Mouse (Mus musculus) CH12.LX (cell line): ENCODE results near the gene Plce1. TPM values are rescaled to one million over a fixed set of nuclear protein-coding genes. Genes with fewer than 3 reads are reported as not detected.

Experiments used
- DNase-seq: peaks from one replicate; pipeline ENCODE4 v3.0.0-alpha.2; 2013; ENCODE audit errors: extremely low read depth
- H3K27ac ChIP-seq: 2 replicates; pipeline ENCODE4 v1.5.1; 2012; ENCODE audit warnings: low read depth, mild to moderate bottlenecking, control low read depth, moderate library complexity; ENCODE audit not compliant: insufficient read depth
- H3K27me3 ChIP-seq: replicated peaks from 2 replicates; pipeline ENCODE3; 2012; ENCODE audit warnings: inconsistent platforms
- H3K36me3 ChIP-seq, 2 experiments: replicated peaks in 1 of 2; 2 replicates each; pipeline versions ENCODE3 to v1.6.1; 2012; ENCODE audit warnings: inconsistent platforms in 1 of 2, low read length in 1 of 2, mild to moderate bottlenecking in 1 of 2, mixed read lengths in 1 of 2, moderate library complexity in 1 of 2; ENCODE audit not compliant: control insufficient read depth in 1 of 2, insufficient read depth in 1 of 2
- H3K4me1 ChIP-seq, 2 experiments: 2 replicates each; pipeline ENCODE4 v1.6.1; 2012; ENCODE audit warnings: inconsistent platforms in 1 of 2, moderate library complexity in 1 of 2; ENCODE audit not compliant: insufficient read depth in 2 of 2, control insufficient read depth in 1 of 2
- H3K4me2 ChIP-seq: 2 replicates; pipeline ENCODE4 v1.6.1; 2012; ENCODE audit warnings: low read depth, mild to moderate bottlenecking, control low read depth; ENCODE audit not compliant: poor library complexity, insufficient read depth, severe bottlenecking
- H3K4me3 ChIP-seq, 3 experiments: fragments of 150-350 bp in 1 of 3; sonication (generic) in 1 of 3; replicated peaks in 1 of 3; 2 replicates each; pipeline versions ENCODE3 to v1.5.1; 2011 to 2012; ENCODE audit warnings: low read depth in 2 of 3, low read length in 2 of 3, mild to moderate bottlenecking in 2 of 3, moderate library complexity in 2 of 3, control low read depth in 1 of 3, improper control_type of control experiment in 1 of 3, inconsistent platforms in 1 of 3, mixed read lengths in 1 of 3; ENCODE audit not compliant: poor library complexity in 1 of 3
- H3K79me2 ChIP-seq: replicated peaks from 2 replicates; pipeline ENCODE4 v1.6.1; 2012; ENCODE audit warnings: mild to moderate bottlenecking, moderate library complexity; ENCODE audit not compliant: control insufficient read depth, poor library complexity, insufficient read depth, severe bottlenecking; ENCODE audit errors: extremely low read depth
- H3K9ac ChIP-seq: 2 replicates; pipeline ENCODE4 v1.6.1; 2012; ENCODE audit warnings: low read depth, mild to moderate bottlenecking, control low read depth, moderate library complexity; ENCODE audit not compliant: insufficient read depth
- H3K9me3 ChIP-seq: replicated peaks from 2 replicates; pipeline ENCODE3; 2012; ENCODE audit warnings: low read length, inconsistent platforms, mixed read lengths
- CTCF ChIP-seq, 2 experiments: IDR thresholded peaks in 1 of 2; conservative IDR thresholded peaks in 1 of 2; 2 replicates each; pipeline ENCODE4 v1.5.1; 2011 to 2012; ENCODE audit warnings: low read depth in 2 of 2, low read length in 2 of 2, improper control_type of control experiment in 1 of 2, inconsistent platforms in 1 of 2, mild to moderate bottlenecking in 1 of 2, moderate library complexity in 1 of 2
- MEF2A ChIP-seq: IDR thresholded peaks from 2 replicates; pipeline ENCODE4 v1.6.1; 2014; ENCODE audit warnings: low read depth, mild to moderate bottlenecking, inconsistent platforms, low read length, improper control_type of control experiment, borderline replicate concordance
- NELFE ChIP-seq: IDR thresholded peaks from 2 replicates; pipeline ENCODE4 v1.6.1; 2011; ENCODE audit warnings: low read depth, low read length, improper control_type of control experiment
- PAX5 ChIP-seq: IDR thresholded peaks from 2 replicates; pipeline ENCODE4 v1.6.1; 2012; ENCODE audit warnings: low read length, inconsistent platforms, mixed read lengths
- POLR2A ChIP-seq: IDR thresholded peaks from 2 replicates; pipeline ENCODE4 v1.6.1; 2011; ENCODE audit warnings: low read depth, mild to moderate bottlenecking, improper control_type of control experiment, low read length
- POLR2AphosphoS2 ChIP-seq: IDR thresholded peaks from 2 replicates; pipeline ENCODE4 v1.6.1; 2011; ENCODE audit warnings: low read depth, low read length, improper control_type of control experiment
- RAD21 ChIP-seq: IDR thresholded peaks from 2 replicates; pipeline ENCODE4 v1.6.1; 2011; ENCODE audit warnings: low read depth, mild to moderate bottlenecking, low read length, improper control_type of control experiment, moderate library complexity
- SMC3 ChIP-seq: IDR thresholded peaks from 2 replicates; pipeline ENCODE4 v1.6.1; 2011; ENCODE audit warnings: low read depth, low read length, improper control_type of control experiment
- ZNF384 ChIP-seq: IDR thresholded peaks from 2 replicates; pipeline ENCODE4 v1.6.1; 2012; ENCODE audit warnings: low read depth, low read length, improper control_type of control experiment, inconsistent platforms
- dilution Hi-C: fragments of 300-500 bp; cut with MboI; formaldehyde crosslinking; loops from 2 replicates; pipeline ENCODE4 v1.14.3; 2020; ENCODE audit warnings: low sequenced_read_pairs; ENCODE audit not compliant: extremely low pct_unique_long_range_greater_than_20kb, extremely low pct_ligation_motif_present
- in situ Hi-C: fragments of 300-500 bp; cut with MboI; formaldehyde crosslinking; loops from 3 replicates; pipeline ENCODE4 v1.14.3; 2019; ENCODE audit warnings: low sequenced_read_pairs, low pct_ligation_motif_present, low pct_unique_long_range_greater_than_20kb, mixed read lengths
- polyA plus RNA-seq: library from polyadenylated mRNA; unstranded; fragments of >175 nt; gene quantifications from 2 replicates; pipeline ENCODE4 v1.2.1, GENCODE M21; 2012; ENCODE audit warnings: low read depth; ENCODE audit not compliant: insufficient read length
- total RNA-seq, 2 experiments: library from RNA; depleted of rRNA; stranded (reverse); fragments of 300-350 nt in 1 of 2; fragments of >200 nt in 1 of 2; gene quantifications; 2 replicates each; pipeline ENCODE4 v1.2.3; 2012 to 2014

Gene Plce1
- total and polyA plus RNA-seq, 3 experiments = under 0.01 to 0.13 (median 0.05) TPM

DNA sequence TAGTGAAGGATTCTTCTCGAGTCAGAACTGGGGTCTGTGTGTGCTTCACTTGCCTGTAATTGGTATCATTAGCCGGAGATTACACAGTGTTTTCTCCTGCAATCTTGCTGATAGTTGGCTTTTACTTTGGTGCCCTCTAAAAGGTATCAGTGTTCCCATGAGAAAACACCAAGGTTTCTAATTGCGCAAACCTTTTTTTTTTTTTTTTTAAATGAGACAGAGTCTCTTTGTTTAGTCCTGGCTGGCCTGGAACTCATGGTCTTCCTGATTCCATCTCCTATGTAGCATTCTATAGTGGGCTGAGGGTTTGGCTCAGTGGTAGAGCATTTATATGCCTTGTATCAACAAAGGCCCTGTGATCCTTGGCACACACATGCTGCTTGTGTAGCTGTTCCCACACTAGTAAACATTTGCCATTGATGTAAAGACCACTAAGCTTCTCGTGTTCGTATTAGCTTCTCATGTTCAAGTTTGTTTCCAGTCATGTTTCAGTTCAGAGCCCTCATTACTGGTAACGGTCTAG, 265.6 kb downstream of the Plce1 start:
- H3K9ac ChIP-seq = peak overlapping the region; percentile 40
- peaks cover 18 to 30% of the 10 kb centered on the region in 2 experiments for H3K4me1 ChIP-seq
- H3K4me2 ChIP-seq = peak overlapping the region; percentile 96
- peaks cover 0 to 3% of the 10 kb centered on the region in 2 experiments for H3K36me3 ChIP-seq
- dilution Hi-C loops (no loop called here), in situ Hi-C loops (no loop called here)
- TF ChIP-seq ZNF384 = peak; percentile 70
- no peak for TF ChIP-seq PAX5
- no peaks in the 10 kb centered on the region for H3K79me2 ChIP-seq
- H3K27me3 ChIP-seq = no peaks in the 10 kb centered on the region
- no peaks in the 10 kb centered on the region for H3K9me3 ChIP-seq
- H3K27ac ChIP-seq = peak overlapping the region; percentile 29
- no peak for DNase-seq
- H3K4me3 ChIP-seq = no peak overlapping the region

DNA sequence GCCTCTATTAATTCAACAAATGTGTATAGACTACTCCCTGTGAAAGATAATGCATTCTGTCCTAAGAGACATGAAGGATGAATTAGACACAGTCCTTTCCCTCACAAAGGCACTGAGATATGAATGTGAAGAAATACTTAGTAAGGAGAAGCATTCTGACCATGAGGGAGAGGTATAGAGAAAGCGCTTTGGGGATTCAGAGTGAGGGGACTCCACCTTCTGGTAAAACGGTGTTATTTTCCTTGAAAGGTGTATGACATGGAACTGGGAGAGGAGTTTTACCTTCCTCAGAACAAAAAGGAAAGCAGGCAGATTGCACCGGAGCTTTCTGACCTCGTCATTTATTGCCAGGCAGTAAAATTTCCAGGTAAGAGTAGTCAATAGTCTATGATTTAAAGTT, 269.3 kb downstream of the Plce1 start:
- no peak for DNase-seq

DNA sequence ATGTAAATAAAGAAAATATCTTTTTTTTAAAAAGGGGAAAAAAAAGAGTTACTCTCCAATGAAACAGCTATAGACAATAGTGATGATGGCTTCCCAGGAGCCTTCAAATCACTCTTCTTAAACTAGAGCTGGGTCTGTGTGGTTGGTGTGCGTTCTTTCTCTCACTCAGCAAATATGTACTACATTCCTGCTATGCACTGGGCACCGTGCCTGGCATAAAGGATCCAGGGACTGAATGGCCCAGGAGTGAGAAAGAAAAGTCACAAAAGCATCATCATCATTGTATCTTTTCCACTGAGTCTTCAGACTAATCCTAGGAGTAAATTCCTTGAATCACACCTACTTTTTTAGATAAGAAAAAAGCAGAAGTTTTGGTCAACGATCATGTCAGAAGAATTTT, 276.3 kb downstream of the Plce1 start:
- H3K27me3 ChIP-seq = no peaks in the 10 kb centered on the region
- H3K36me3 ChIP-seq = no peaks in the 10 kb centered on the region
- dilution Hi-C loops (no loop called here), in situ Hi-C loops (loop anchor here (25.0 kb wide), 1 partner anchor 195 kb away; no protein-coding TSS in a partner anchor)
- TF ChIP-seq POLR2A = no peak
- no peak for TF ChIP-seq ZNF384
- TF ChIP-seq NELFE = no peak
- H3K4me2 ChIP-seq = no peak overlapping the region
- no peaks in the 10 kb centered on the region for H3K9me3 ChIP-seq
- H3K9ac ChIP-seq = no peak overlapping the region
- H3K27ac ChIP-seq = no peak overlapping the region
- no peaks in the 10 kb centered on the region for H3K79me2 ChIP-seq
- DNase-seq = no peak
- no peaks in the 10 kb centered on the region for H3K4me1 ChIP-seq
- H3K4me3 ChIP-seq = no peak overlapping the region

More for the DNA sequence above, 269.3 kb downstream of the Plce1 start:
- Histone ChIP-seq H3K27ac (no peak overlapping the region), H3K9me3 (no peaks in the 10 kb centered on the region), H3K79me2 (no peaks in the 10 kb centered on the region)
- dilution Hi-C loops = no loop called here
- in situ Hi-C loops = loop anchor here (25.0 kb wide), 1 partner anchor 188 kb away; no protein-coding TSS in a partner anchor
- TF ChIP-seq RAD21 = peak; percentile 77
- TF ChIP-seq MEF2A = no peak
- TF ChIP-seq POLR2AphosphoS2 = no peak
- peak; percentile 70 for TF ChIP-seq SMC3
- peak in 1 of 2 experiments; percentile 70; a peak in 2 of 4 replicates for TF ChIP-seq CTCF (conservative IDR thresholded peaks at IDR 0.05 in 1 of 2, IDR thresholded peaks at IDR 0.05 in 1 of 2; ENCODE audit: low read depth in 2 of 2, low read length in 2 of 2)
- TF ChIP-seq, all 38 proteins: peak for 3
- H3K27me3 ChIP-seq = no peaks in the 10 kb centered on the region
- no peak overlapping the region for H3K4me2 ChIP-seq
- no peak overlapping the region for H3K9ac ChIP-seq
- H3K36me3 ChIP-seq = no peaks in the 10 kb centered on the region
- H3K4me3 ChIP-seq = no peak overlapping the region
- H3K4me1 ChIP-seq = peaks cover 10 to 16% of the 10 kb centered on the region in 2 experiments
